Mouse (Mus musculus): ENCODE data around the gene Sox5.

- TF ChIP-seq CTCF (IDR thresholded peaks at IDR 0.05; ENCODE audit: borderline replicate concordance, control insufficient read depth, extremely low read depth, insufficient read depth, low read length, poor library complexity) (no peak), POLR2A (IDR thresholded peaks at IDR 0.05; ENCODE audit: control insufficient read depth, extremely low read depth, insufficient read depth, low read length, poor library complexity) (no peak)
Measured at GRCm38 (mm10) chr6:144061814-144062213, 720.0 kb downstream of the Sox5 start.
